Mouse (Mus musculus): Measurements from ENCODE around the gene Gstt4. TPM values are rescaled to one million over a fixed set of nuclear protein-coding genes. Genes with fewer than 3 reads are reported as not detected.
A peak's percentile ranks its signal among the peaks of the same experiment; 100 is the strongest.
"Not testable (repeated sequence)": the region's sequence is repeated elsewhere in the genome, so short reads cannot be mapped to it uniquely, and the experiment has no call there.

Gene Gstt4
- polyA plus RNA-seq, 1 experiment from 2014 or later, result not detected

DNA sequence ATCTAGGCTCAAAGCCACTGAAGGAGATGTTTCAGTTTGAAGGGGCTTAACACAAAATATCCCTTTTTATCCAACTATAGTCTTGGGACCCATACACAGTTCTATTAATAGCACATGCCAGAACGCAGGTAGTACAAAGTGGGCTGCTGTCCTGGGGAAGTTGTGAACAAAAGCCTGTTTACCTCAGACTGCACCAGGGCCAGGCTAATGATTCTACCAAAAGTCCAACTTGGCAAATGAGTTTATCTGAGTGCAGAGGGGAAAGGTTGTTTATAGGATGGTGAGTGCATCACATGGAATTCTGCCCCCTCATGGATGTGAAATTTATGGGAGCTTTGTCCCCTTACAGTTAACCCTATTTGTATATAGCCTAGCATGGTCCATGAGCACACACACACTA is 22.5 kb upstream of the Gstt4 start:
- Histone ChIP-seq H3K9me3 (replicated peaks; ENCODE audit: control insufficient read depth, low read length) (no peaks in the 10 kb centered on the region), H3K27me3 (ENCODE audit: control insufficient read depth, insufficient read depth, low read length) (no peaks in the 10 kb centered on the region), H3K4me3 (ENCODE audit: low read length) (no peak overlapping the region), H3K4me1 (ENCODE audit: control insufficient read depth, insufficient read depth, low read length) (no peaks in the 10 kb centered on the region), H3K36me3 (ENCODE audit: control insufficient read depth, insufficient read depth) (no peaks in the 10 kb centered on the region), H3K9ac (ENCODE audit: low read length) (no peak overlapping the region), H3K27ac (ENCODE audit: low read length) (no peak overlapping the region), H3K4me2 (ENCODE audit: low read depth, low read length) (no peak overlapping the region)
- ATAC-seq (replicated peaks; ENCODE audit: extremely low read depth, insufficient read depth, low FRiP score), result no peak
- 30% methylated on average over 1 of the region's 1 CpGs for WGBS

DNA sequence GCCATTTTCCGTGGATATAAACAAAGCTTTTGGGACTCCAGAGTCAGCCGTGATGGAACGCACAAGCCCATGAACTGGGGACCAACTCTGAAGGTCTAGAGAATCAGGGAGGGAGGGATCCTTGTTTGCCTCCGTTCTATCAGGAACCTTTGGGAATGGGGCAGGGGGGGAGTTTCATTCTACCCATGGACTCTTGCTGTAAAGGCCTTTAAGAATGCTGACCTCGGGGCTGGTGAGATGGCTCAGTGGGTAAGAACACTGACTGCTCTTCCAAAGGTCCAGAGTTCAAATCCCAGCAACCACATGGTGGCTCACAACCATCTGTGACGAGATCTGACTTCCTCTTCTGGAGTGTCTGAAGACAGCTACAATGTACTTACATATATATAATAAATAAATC is 21.6 kb upstream of the Gstt4 start:
- H3K4me1 ChIP-seq (ENCODE audit: control insufficient read depth, insufficient read depth, low read length); H3K4me3 ChIP-seq (ENCODE audit: low read length): not testable (repeated sequence)

DNA sequence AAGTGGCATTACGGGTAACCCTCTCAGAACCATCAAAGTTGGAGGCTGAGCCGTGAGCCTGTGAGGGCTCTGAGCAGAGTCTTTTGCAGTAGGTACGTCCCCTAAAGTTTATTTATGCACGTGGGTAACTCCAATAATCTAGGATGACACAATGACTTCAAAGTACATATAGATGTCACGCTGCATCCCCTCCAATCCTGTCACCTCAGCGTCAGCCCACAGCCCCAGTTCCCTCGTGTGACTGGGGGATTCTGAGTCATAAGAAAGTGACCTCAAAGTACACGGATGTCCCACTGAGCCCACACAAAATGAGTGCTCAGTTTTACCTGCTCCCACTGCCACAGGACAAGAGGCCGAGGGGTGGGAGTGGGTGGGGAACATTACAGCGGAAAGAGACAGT is 16.7 kb upstream of the Gstt4 start:
- Histone ChIP-seq H3K9ac (ENCODE audit: low read length) (no peak overlapping the region), H3K9me3 (replicated peaks; ENCODE audit: control insufficient read depth, low read length) (no peaks in the 10 kb centered on the region), H3K27me3 (ENCODE audit: control insufficient read depth, insufficient read depth, low read length) (no peaks in the 10 kb centered on the region), H3K36me3 (ENCODE audit: control insufficient read depth, insufficient read depth) (no peaks in the 10 kb centered on the region), H3K4me1 (ENCODE audit: control insufficient read depth, insufficient read depth, low read length) (peaks cover 26% of the 10 kb centered on the region), H3K4me3 (ENCODE audit: low read length) (no peak overlapping the region), H3K27ac (ENCODE audit: low read length) (no peak overlapping the region), H3K4me2 (ENCODE audit: low read depth, low read length) (no peak overlapping the region)
- 83% methylated on average over 10 of the region's 10 CpGs for WGBS
- no peak for ATAC-seq (replicated peaks; ENCODE audit: extremely low read depth, insufficient read depth, low FRiP score)

More for the DNA sequence above, 21.6 kb upstream of the Gstt4 start:
- 74% methylated on average over 6 of the region's 6 CpGs for WGBS
- H3K9me3 ChIP-seq (replicated peaks; ENCODE audit: control insufficient read depth, low read length); H3K4me2 ChIP-seq (ENCODE audit: low read depth, low read length); H3K9ac ChIP-seq (ENCODE audit: low read length); H3K36me3 ChIP-seq (ENCODE audit: control insufficient read depth, insufficient read depth); H3K27ac ChIP-seq (ENCODE audit: low read length); ATAC-seq (replicated peaks; ENCODE audit: extremely low read depth, insufficient read depth, low FRiP score); H3K27me3 ChIP-seq (ENCODE audit: control insufficient read depth, insufficient read depth, low read length): not testable (repeated sequence)

DNA sequence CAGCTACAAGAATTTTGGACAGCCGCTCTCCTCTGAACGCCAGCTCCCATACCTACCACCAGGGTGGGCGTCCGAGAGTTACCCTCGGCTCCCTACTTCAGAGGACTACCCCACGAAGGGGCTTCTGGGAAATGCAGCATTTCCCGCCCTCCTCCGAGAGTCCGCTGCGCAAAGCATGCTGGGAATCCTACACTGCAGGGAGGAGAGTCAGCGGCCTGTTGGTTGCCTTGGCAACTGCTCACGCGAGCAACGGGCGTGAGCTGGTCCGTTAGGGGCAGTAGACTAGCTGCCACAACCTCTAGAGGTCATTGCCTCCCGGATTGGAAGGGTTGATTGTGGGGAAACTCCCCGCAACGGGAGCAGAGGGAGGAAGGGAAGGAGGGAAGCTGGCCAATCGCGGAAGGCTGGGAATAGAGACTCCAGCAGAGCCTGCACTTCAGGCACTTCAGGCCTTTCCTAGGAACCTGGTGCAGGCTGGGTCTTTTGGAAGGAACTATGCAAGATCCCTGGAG is 15.0 kb upstream of the Gstt4 start, which contains the start of gene Gstt2:
Gene Gstt2, minus strand, starts transcription at position 177 of the 512 bp plus-strand sequence.
- under 1% methylated on average over 21 of the region's 21 CpGs for WGBS
- peaks cover 26% of the 10 kb centered on the region for H3K4me1 ChIP-seq (ENCODE audit: control insufficient read depth, insufficient read depth, low read length)

DNA sequence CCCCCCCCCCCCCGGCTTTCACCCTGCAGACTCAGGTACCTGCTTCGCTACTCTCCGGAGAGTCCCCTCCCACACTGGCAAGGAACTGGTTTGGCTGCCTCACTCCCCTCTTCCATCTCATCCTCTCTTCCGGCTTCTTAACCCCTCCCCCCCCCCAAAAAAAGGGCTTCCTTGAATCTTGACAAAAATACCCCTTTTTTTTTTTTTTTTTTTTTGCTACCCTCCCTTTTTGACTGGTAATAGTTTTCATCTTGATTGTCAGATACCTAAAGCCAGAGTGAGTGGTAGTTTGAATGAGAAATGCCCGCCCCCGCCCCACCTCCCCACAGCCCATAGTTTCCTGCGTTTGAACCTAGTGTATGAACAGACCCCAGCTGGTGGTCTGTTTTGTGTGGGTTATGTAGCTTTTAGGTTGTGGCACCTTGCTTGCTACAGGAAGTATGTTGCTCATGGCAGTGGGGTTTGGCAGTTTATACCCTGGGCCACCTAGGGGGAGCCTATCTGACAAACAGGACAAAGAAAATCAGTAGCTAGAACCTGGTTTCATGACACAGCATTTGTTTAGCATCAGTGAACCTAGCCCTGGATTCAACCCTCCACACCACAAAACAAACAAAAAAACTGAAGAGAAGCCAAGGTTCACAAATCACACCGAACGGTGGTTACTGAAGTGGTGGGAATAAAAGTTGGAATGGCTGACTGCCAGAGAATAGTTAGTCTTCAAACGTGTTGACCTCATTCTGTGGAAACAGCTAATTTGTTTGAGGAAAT is 13.6 kb upstream of the Gstt4 start:
- Histone ChIP-seq H3K27me3 (ENCODE audit: control insufficient read depth, insufficient read depth, low read length) (no peaks in the 10 kb centered on the region), H3K27ac (ENCODE audit: low read length) (peak overlapping the region; percentile 67), H3K4me2 (ENCODE audit: low read depth, low read length) (peak overlapping the region; percentile 82), H3K4me3 (ENCODE audit: low read length) (peak overlapping the region; percentile 56), H3K4me1 (ENCODE audit: control insufficient read depth, insufficient read depth, low read length) (peaks cover 26% of the 10 kb centered on the region), H3K9me3 (replicated peaks; ENCODE audit: control insufficient read depth, low read length) (no peaks in the 10 kb centered on the region), H3K36me3 (ENCODE audit: control insufficient read depth, insufficient read depth) (no peaks in the 10 kb centered on the region), H3K9ac (ENCODE audit: low read length) (no peak overlapping the region)
- ATAC-seq (replicated peaks; ENCODE audit: extremely low read depth, insufficient read depth, low FRiP score), result peak; percentile 33; the same call in 1 of the 2 replicates
- WGBS, result 20% methylated on average over 9 of the region's 10 CpGs

More for the DNA sequence above, 15.0 kb upstream of the Gstt4 start, which contains the start of gene Gstt2:
- H3K27me3 ChIP-seq (ENCODE audit: control insufficient read depth, insufficient read depth, low read length), result no peaks in the 10 kb centered on the region
- ATAC-seq (replicated peaks; ENCODE audit: extremely low read depth, insufficient read depth, low FRiP score), result peak; percentile 81
- peak within 1 kb of the TSS; percentile 62 for H3K4me3 ChIP-seq (ENCODE audit: low read length)
- no peaks in the 10 kb centered on the region for H3K9me3 ChIP-seq (replicated peaks; ENCODE audit: control insufficient read depth, low read length)
- H3K9ac ChIP-seq (ENCODE audit: low read length), result peak within 1 kb of the TSS; percentile 79
- peak within 1 kb of the TSS; percentile 82 for H3K4me2 ChIP-seq (ENCODE audit: low read depth, low read length)
- H3K27ac ChIP-seq (ENCODE audit: low read length), result peak within 1 kb of the TSS; percentile 73
- no peaks in the 10 kb centered on the region for H3K36me3 ChIP-seq (ENCODE audit: control insufficient read depth, insufficient read depth)

DNA sequence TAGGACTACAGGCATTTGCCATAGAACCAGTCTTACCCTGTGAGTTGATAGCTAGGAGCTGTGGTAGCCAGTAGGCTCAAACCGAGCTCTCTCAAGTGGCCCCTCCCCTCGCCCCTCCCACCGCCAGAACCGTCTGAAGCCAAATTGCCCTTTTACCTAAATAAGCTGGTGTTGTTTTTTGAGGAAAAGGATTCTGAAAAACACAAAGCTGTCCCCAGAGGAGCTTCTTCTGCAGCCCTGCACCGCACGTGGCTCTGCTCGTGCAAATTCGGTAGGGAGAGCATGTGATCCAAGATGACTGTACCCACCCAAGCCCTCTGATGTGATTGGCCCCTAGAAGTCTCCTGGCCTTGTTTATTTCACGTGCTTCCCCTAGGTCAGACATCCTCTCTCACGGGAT is 13.0 kb upstream of the Gstt4 start:
- H3K27ac ChIP-seq (ENCODE audit: low read length), result peak overlapping the region; percentile 59

DNA sequence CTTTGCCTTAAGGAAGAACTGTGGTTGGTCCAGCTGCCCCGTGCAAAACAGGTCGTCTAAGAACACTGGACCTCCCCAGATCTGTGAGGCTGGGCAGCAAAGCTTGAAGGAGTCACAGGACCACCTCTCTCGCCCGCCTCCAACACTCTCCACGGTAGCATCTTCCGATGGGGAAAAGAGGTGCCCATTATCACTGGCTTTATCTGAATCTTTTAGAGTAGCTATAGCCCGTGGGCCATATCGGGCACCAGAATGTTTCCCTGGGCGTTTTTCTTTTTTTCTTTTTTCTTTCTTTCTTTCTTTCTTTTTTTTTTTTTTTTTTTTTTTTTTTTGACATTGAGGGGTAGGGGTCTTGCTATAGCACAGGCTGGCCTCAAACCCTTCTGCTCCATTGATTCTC is 12.4 kb upstream of the Gstt4 start:
- Histone ChIP-seq H3K9me3 (replicated peaks; ENCODE audit: control insufficient read depth, low read length) (no peaks in the 10 kb centered on the region), H3K4me3 (ENCODE audit: low read length) (peak overlapping the region; percentile 56), H3K4me1 (ENCODE audit: control insufficient read depth, insufficient read depth, low read length) (peaks cover 26% of the 10 kb centered on the region), H3K27me3 (ENCODE audit: control insufficient read depth, insufficient read depth, low read length) (no peaks in the 10 kb centered on the region), H3K27ac (ENCODE audit: low read length) (peak overlapping the region; percentile 55), H3K4me2 (ENCODE audit: low read depth, low read length) (peak overlapping the region; percentile 81), H3K36me3 (ENCODE audit: control insufficient read depth, insufficient read depth) (no peaks in the 10 kb centered on the region), H3K9ac (ENCODE audit: low read length) (peak overlapping the region; percentile 78)
- WGBS, result 7% methylated on average over 9 of the region's 9 CpGs
- ATAC-seq (replicated peaks; ENCODE audit: extremely low read depth, insufficient read depth, low FRiP score), result no peak

More for the DNA sequence above, 13.0 kb upstream of the Gstt4 start:
- Histone ChIP-seq H3K4me3 (ENCODE audit: low read length) (peak overlapping the region; percentile 56), H3K4me1 (ENCODE audit: control insufficient read depth, insufficient read depth, low read length) (peaks cover 26% of the 10 kb centered on the region), H3K4me2 (ENCODE audit: low read depth, low read length) (peak overlapping the region; percentile 81), H3K9me3 (replicated peaks; ENCODE audit: control insufficient read depth, low read length) (no peaks in the 10 kb centered on the region), H3K9ac (ENCODE audit: low read length) (peak overlapping the region; percentile 51; the same call in 1 of the 2 replicates), H3K27me3 (ENCODE audit: control insufficient read depth, insufficient read depth, low read length) (no peaks in the 10 kb centered on the region), H3K36me3 (ENCODE audit: control insufficient read depth, insufficient read depth) (no peaks in the 10 kb centered on the region)
- ATAC-seq (replicated peaks; ENCODE audit: extremely low read depth, insufficient read depth, low FRiP score), result no peak
- WGBS, result 2% methylated on average over 10 of the region's 10 CpGs

DNA sequence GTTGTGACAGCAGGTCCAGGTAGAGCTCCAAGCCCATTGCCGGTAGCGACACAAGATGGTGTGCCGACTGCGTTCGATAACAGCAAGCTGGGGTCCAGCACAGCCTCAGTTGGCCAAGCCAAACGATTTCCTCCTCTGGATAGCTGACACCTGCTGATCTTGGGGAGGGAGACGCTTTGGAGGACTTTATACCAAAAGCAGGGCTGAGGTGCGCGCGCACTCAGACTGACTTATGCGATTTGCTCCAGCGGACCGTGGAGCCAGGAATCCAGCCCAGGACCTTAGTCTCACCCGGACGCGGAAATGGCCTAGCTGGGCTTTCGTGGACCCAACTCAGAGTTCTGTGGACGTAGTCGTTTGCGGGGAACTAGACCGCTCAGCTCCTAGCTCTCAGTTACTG is 11.9 kb upstream of the Gstt4 start:
- no peaks in the 10 kb centered on the region for H3K9me3 ChIP-seq (replicated peaks; ENCODE audit: control insufficient read depth, low read length)
- 1% methylated on average over 21 of the region's 21 CpGs for WGBS
- H3K4me3 ChIP-seq (ENCODE audit: low read length), result peak overlapping the region; percentile 56
- H3K27ac ChIP-seq (ENCODE audit: low read length), result peak overlapping the region; percentile 55
- peaks cover 26% of the 10 kb centered on the region for H3K4me1 ChIP-seq (ENCODE audit: control insufficient read depth, insufficient read depth, low read length)
- H3K4me2 ChIP-seq (ENCODE audit: low read depth, low read length), result peak overlapping the region; percentile 81
- no peaks in the 10 kb centered on the region for H3K27me3 ChIP-seq (ENCODE audit: control insufficient read depth, insufficient read depth, low read length)
- peak; percentile 39 for ATAC-seq (replicated peaks; ENCODE audit: extremely low read depth, insufficient read depth, low FRiP score)
- no peaks in the 10 kb centered on the region for H3K36me3 ChIP-seq (ENCODE audit: control insufficient read depth, insufficient read depth)
- H3K9ac ChIP-seq (ENCODE audit: low read length), result peak overlapping the region; percentile 78

DNA sequence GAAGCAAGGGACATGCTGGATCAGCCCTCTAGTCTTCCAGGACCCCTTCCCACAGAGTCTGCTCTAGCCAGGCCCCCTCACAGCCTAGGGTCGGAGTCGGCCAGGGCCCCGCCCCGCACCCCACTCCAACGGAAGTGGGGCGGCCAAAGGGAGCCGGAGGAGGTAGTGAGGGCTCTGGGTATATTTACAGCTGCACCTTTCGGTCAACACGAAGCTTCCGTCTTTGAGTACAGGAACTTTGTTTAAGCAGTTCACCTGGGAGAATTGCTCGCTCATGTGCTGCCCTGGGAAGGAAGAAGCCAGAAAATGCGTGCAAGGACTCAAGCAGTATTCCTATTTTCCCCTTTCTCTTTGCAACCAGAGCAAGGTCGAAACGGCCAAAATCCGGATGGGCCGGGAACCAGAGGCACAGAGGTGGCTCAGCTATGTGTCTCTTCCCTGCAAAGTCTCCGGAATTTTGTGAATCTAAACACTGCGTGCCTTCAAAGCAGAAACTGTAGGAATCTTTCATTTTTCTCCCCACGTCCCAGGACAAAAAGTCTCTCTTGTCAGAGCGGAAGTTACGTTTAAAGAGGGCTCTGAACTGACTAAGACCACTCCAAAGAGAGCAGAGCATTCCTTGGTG is 11.2 kb upstream of the Gstt4 start:
- Histone ChIP-seq H3K9me3 (replicated peaks; ENCODE audit: control insufficient read depth, low read length) (no peaks in the 10 kb centered on the region), H3K36me3 (ENCODE audit: control insufficient read depth, insufficient read depth) (no peaks in the 10 kb centered on the region), H3K9ac (ENCODE audit: low read length) (peak overlapping the region; percentile 26), H3K4me3 (ENCODE audit: low read length) (peak overlapping the region; percentile 56), H3K4me1 (ENCODE audit: control insufficient read depth, insufficient read depth, low read length) (peaks cover 28% of the 10 kb centered on the region), H3K27ac (ENCODE audit: low read length) (no peak overlapping the region), H3K27me3 (ENCODE audit: control insufficient read depth, insufficient read depth, low read length) (no peaks in the 10 kb centered on the region), H3K4me2 (ENCODE audit: low read depth, low read length) (peak overlapping the region; percentile 81)
- 12% methylated on average over 21 of the region's 21 CpGs for WGBS
- no peak for ATAC-seq (replicated peaks; ENCODE audit: extremely low read depth, insufficient read depth, low FRiP score)

Measured in heart, embryonic 16.5 days (tissue).